Mouse (Mus musculus): ENCODE measurements around the gene Fam98a. TPM values are rescaled to one million over a fixed set of nuclear protein-coding genes. Genes with fewer than 3 reads are reported as not detected.

Gene Fam98a
- polyA plus RNA-seq, 1 experiment, result not detected

GRCm38 (mm10) chr17:75526411-75526810 is 25.3 kb downstream of the Fam98a start:
- 92% methylated on average over 1 of the region's 1 CpGs for WGBS
- TF ChIP-seq POLR2A (IDR thresholded peaks at IDR 0.05; ENCODE audit: insufficient read depth, low read depth, low read length) (no peak), CTCF (IDR thresholded peaks at IDR 0.05; ENCODE audit: insufficient read depth, low read depth, low read length) (no peak)
- Histone ChIP-seq H3K27ac (ENCODE audit: insufficient read depth, low read depth, low read length) (no peak overlapping the region), H3K4me1 (ENCODE audit: control insufficient read depth, insufficient read depth, low read length) (peaks cover 6% of the 10 kb centered on the region), H3K4me3 (ENCODE audit: insufficient read depth, low read depth, low read length) (no peak overlapping the region)

DNA sequence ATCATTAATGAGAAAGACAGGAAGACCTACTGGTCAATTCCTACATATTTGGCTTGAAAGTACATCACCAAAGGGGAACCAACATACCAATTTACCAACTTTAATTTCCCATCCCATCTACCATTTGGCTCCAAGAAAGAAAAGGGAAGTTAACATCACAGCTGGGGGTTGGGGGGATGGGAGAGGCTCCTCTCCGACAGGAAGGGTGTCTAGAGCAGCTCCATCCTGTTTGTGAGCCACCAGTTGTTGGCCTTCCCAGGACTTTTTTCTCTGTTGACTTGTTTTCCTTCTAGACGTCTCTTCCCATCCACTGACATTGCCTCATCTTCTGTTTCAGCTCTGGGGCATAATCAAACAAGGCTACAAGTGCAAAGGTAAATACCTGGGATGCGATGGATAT is 27.9 kb downstream of the Fam98a start:
- TF ChIP-seq CTCF (IDR thresholded peaks at IDR 0.05; ENCODE audit: insufficient read depth, low read depth, low read length), result no peak
- no peak for TF ChIP-seq POLR2A (IDR thresholded peaks at IDR 0.05; ENCODE audit: insufficient read depth, low read depth, low read length)
- H3K4me3 ChIP-seq (ENCODE audit: insufficient read depth, low read depth, low read length), result no peak overlapping the region
- WGBS, result 79% methylated on average over 3 of the region's 3 CpGs
- H3K4me1 ChIP-seq (ENCODE audit: control insufficient read depth, insufficient read depth, low read length), result peaks cover 6% of the 10 kb centered on the region
- no peak overlapping the region for H3K27ac ChIP-seq (ENCODE audit: insufficient read depth, low read depth, low read length)

GRCm38 (mm10) chr17:75522347-75523065 is 29.2 kb downstream of the Fam98a start:
- no peak overlapping the region for H3K27ac ChIP-seq (ENCODE audit: insufficient read depth, low read depth, low read length)
- no peak overlapping the region for H3K4me3 ChIP-seq (ENCODE audit: insufficient read depth, low read depth, low read length)
- WGBS, result 27% methylated on average over 9 of the region's 9 CpGs
- peaks cover 6% of the 10 kb centered on the region for H3K4me1 ChIP-seq (ENCODE audit: control insufficient read depth, insufficient read depth, low read length)
- no peak for TF ChIP-seq POLR2A (IDR thresholded peaks at IDR 0.05; ENCODE audit: insufficient read depth, low read depth, low read length)
- no peak for TF ChIP-seq CTCF (IDR thresholded peaks at IDR 0.05; ENCODE audit: insufficient read depth, low read depth, low read length)

DNA sequence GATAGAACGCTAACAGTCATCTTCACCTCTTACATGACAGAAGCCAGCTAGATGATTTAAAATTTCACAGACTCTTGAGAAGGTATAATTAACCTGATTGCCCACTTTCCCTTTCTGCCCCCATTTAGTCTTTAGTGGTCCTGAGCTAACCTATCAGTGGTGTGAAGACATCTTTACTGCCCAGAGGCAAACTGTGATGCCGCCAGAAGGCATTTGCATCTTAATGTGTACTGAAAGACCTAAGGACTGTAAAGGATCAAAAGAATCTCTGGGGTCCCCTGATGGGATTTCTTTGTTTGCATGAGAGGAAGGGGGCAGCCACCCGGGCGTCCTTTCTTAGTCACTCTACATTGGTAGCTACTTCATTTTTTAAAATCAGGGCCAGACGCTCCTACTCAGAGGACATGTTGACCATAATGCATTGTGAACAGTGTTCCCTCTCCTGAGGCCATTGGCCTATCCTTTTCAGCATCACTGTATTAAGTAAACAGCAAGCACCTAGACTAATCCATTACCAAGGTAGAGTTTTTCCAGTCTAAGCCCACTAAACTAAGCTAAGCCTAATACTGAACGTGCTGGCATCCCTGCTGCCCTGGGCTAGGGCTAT is 30.4 kb downstream of the Fam98a start:
- WGBS, result 56% methylated on average over 6 of the region's 6 CpGs
- Histone ChIP-seq H3K27ac (ENCODE audit: insufficient read depth, low read depth, low read length) (no peak overlapping the region), H3K4me3 (ENCODE audit: insufficient read depth, low read depth, low read length) (no peak overlapping the region), H3K4me1 (ENCODE audit: control insufficient read depth, insufficient read depth, low read length) (peaks cover 6% of the 10 kb centered on the region)
- no peak for TF ChIP-seq POLR2A (IDR thresholded peaks at IDR 0.05; ENCODE audit: insufficient read depth, low read depth, low read length)

- no peak for TF ChIP-seq POLR2A (IDR thresholded peaks at IDR 0.05; ENCODE audit: insufficient read depth, low read depth, low read length)
- no peak for TF ChIP-seq CTCF (IDR thresholded peaks at IDR 0.05; ENCODE audit: insufficient read depth, low read depth, low read length)
- Histone ChIP-seq H3K4me3 (ENCODE audit: insufficient read depth, low read depth, low read length) (no peak overlapping the region), H3K27ac (ENCODE audit: insufficient read depth, low read depth, low read length) (no peak overlapping the region), H3K4me1 (ENCODE audit: control insufficient read depth, insufficient read depth, low read length) (peaks cover 3% of the 10 kb centered on the region)
- 78% methylated on average over 8 of the region's 8 CpGs for WGBS
Measured at GRCm38 (mm10) chr17:75519239-75519900, 32.4 kb downstream of the Fam98a start.

DNA sequence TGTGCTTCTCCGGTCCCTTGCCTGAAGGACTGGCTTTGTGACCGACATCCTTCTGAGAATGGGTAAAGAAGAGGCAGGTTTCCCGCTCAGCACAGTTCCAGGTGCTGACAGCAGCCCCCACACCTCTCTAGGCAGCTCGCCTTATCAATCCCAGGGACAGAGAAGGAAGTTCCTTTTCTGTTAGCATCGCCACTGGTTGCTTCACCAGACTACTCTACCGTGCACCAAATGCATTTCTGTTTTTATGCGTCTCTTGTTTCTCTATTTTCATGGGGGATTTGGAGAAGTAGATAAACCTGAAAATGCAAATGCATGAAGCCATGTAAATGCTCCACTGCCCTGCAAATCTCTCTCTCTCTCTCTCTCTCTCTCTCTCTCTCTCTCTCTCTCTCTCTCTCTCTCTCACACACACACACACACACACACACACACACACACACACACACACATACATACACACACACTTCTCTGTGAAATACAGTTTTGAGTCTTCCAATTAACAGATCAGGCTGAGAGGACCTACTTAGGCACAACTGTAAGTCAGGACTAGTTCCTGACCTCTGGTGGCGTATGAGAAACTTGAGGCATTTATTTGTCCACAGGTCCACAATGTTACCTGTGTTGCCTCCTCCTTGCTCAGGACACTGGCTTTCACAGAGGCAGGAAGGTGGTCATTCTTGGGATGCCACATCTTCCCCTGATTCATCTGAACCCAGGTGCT is 33.4 kb downstream of the Fam98a start:
- Histone ChIP-seq H3K27ac (ENCODE audit: insufficient read depth, low read depth, low read length) (no peak overlapping the region), H3K4me1 (ENCODE audit: control insufficient read depth, insufficient read depth, low read length) (no peaks in the 10 kb centered on the region), H3K4me3 (ENCODE audit: insufficient read depth, low read depth, low read length) (no peak overlapping the region)
- 75% methylated on average over 8 of the region's 8 CpGs for WGBS
- TF ChIP-seq POLR2A (IDR thresholded peaks at IDR 0.05; ENCODE audit: insufficient read depth, low read depth, low read length) (no peak), CTCF (IDR thresholded peaks at IDR 0.05; ENCODE audit: insufficient read depth, low read depth, low read length) (no peak)

- H3K4me1 ChIP-seq (ENCODE audit: control insufficient read depth, insufficient read depth, low read length), result no peaks in the 10 kb centered on the region
- no peak overlapping the region for H3K4me3 ChIP-seq (ENCODE audit: insufficient read depth, low read depth, low read length)
- no peak overlapping the region for H3K27ac ChIP-seq (ENCODE audit: insufficient read depth, low read depth, low read length)
- TF ChIP-seq POLR2A (IDR thresholded peaks at IDR 0.05; ENCODE audit: insufficient read depth, low read depth, low read length) (no peak), CTCF (IDR thresholded peaks at IDR 0.05; ENCODE audit: insufficient read depth, low read depth, low read length) (no peak)
- 87% methylated on average over 4 of the region's 4 CpGs for WGBS
Measured at GRCm38 (mm10) chr17:75516591-75516990, 35.2 kb downstream of the Fam98a start.

- Histone ChIP-seq H3K4me3 (ENCODE audit: insufficient read depth, low read depth, low read length) (no peak overlapping the region), H3K4me1 (ENCODE audit: control insufficient read depth, insufficient read depth, low read length) (no peaks in the 10 kb centered on the region), H3K27ac (ENCODE audit: insufficient read depth, low read depth, low read length) (no peak overlapping the region)
- no peak for TF ChIP-seq CTCF (IDR thresholded peaks at IDR 0.05; ENCODE audit: insufficient read depth, low read depth, low read length)
- 93% methylated on average over 5 of the region's 5 CpGs for WGBS
Measured at GRCm38 (mm10) chr17:75509257-75509656, 42.5 kb downstream of the Fam98a start.

All from olfactory bulb, adult 2 months (tissue).